In the genomic region with DNA sequence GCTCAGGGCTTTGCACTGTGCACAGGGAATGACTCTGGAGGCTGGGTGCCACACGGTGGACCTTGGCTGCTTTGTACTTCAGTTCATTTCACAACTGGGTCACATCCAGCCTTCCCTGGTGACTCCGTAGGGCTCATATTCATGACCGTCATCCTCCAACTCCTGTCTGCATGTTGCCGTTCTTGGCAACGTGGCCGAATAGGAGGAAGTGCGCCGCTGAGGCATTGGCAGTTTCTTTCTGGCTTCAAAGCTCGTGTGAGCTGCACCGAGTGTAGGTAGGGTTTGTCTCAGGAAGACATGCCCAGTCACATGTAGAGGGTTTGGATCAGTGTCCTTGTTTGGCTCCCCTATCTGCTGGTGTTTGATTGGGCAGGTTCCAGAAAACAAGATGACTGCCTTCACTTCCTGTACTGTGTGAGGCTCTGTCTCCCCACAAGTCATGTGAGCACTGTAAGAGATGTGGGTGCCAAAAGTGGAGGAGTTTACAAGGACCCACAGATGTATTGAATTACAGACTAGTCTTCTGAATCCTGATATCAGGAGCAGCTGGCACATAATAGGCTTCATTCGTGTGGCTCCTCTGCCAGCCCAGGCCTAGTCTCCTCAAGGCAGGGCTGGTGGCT, we compare ENCODE assay signal across 10 mouse cellular contexts.
DNase-seq lines count a peak whose midpoint lies in the region; ATAC-seq lines count a peak whose summit lies in the region.
"Had no signal": no experiment of that assay in that cellular context is flagged by ENCODE, and none has a peak within 500 bp of the region (broad histone marks: within the 10 kb centered on the region; RNA-seq: fewer than 3 reads in every experiment).

No protein-coding gene starts in this region.

- 45% methylated on average over 11 of the region's 11 CpGs for WGBS in liver, embryonic 15.5 days (ENCODE audit: insufficient replicate concordance)
- 67% methylated on average over 11 of the region's 11 CpGs for WGBS in liver, embryonic 12.5 days (ENCODE audit: insufficient replicate concordance)
- WGBS in heart, embryonic 12.5 days = 79% methylated on average over 11 of the region's 11 CpGs

- peak; percentile 48 for DNase-seq in adrenal gland, adult 8-10 months
- no peak for DNase-seq in adrenal gland, postnatal 25 days
- DNase-seq in left cerebral cortex, postnatal 36 days (ENCODE audit: low spot score in 2 of 2) = peak; percentile 54 to 59
- peak; percentile 81 for DNase-seq in telencephalon, adult 2 months (ENCODE audit: low read depth, low spot score)

- H3K36me3 ChIP-seq in liver, embryonic 15.5 days (replicated peaks) = no peaks in the 10 kb centered on the region
- H3K36me3 ChIP-seq in liver, embryonic 12.5 days = no peaks in the 10 kb centered on the region
- peaks cover 8% of the 10 kb centered on the region; the same call in 1 of the 2 replicates for H3K36me3 ChIP-seq in heart, embryonic 12.5 days
- H3K36me3 ChIP-seq: limb, embryonic 12.5 days had no signal

- peaks cover 72% of the 10 kb centered on the region for H3K4me1 ChIP-seq in liver, embryonic 15.5 days (replicated peaks)
- H3K4me1 ChIP-seq in liver, embryonic 12.5 days = peaks cover 64% of the 10 kb centered on the region
- peaks cover 94% of the 10 kb centered on the region for H3K4me1 ChIP-seq in heart, embryonic 12.5 days (replicated peaks)

- no peak overlapping the region for H3K27ac ChIP-seq in liver, embryonic 15.5 days (replicated peaks)
- H3K27ac ChIP-seq in liver, embryonic 12.5 days = no peak overlapping the region
- peak overlapping the region; percentile 58 for H3K27ac ChIP-seq in heart, embryonic 12.5 days (ENCODE audit: poor library complexity, severe bottlenecking)

- intact Hi-C loops in left cerebral cortex, postnatal 36 days (cut with DNase I) = no loop called here

- no peak overlapping the region for H3K9ac ChIP-seq in liver, embryonic 15.5 days
- no peak overlapping the region for H3K9ac ChIP-seq in liver, embryonic 12.5 days
- H3K9ac ChIP-seq in heart, embryonic 12.5 days = 0 out of 2 replicates have a peak overlapping the region, but pooled peaks have one; percentile 16
- H3K9ac ChIP-seq: limb, embryonic 12.5 days had no signal

- no peaks in the 10 kb centered on the region for H3K27me3 ChIP-seq in liver, embryonic 15.5 days
- H3K27me3 ChIP-seq in liver, embryonic 12.5 days (replicated peaks) = no peaks in the 10 kb centered on the region
- H3K27me3 ChIP-seq in heart, embryonic 12.5 days (replicated peaks) = no peaks in the 10 kb centered on the region
- H3K27me3 ChIP-seq: CH12.LX; limb, embryonic 12.5 days had no signal

- no peak overlapping the region for H3K4me2 ChIP-seq in liver, embryonic 15.5 days
- H3K4me2 ChIP-seq in liver, embryonic 12.5 days = no peak overlapping the region
- no peak overlapping the region for H3K4me2 ChIP-seq in heart, embryonic 12.5 days
- H3K4me2 ChIP-seq: limb, embryonic 12.5 days had no signal

- ATAC-seq in liver, embryonic 15.5 days (ENCODE audit: insufficient read depth) = peak; percentile 53; the same call in 1 of the 2 replicates
- ATAC-seq in liver, embryonic 12.5 days = no peak
- no peak for ATAC-seq in heart, embryonic 12.5 days (ENCODE audit: insufficient number of reproducible peaks, low FRiP score)
- no peak for ATAC-seq in erythroid progenitor cell, adult 5-6 weeks (replicated peaks; ENCODE audit: low FRiP score, poor library complexity, severe bottlenecking)

- no peak overlapping the region for H3K4me3 ChIP-seq in liver, embryonic 15.5 days (replicated peaks)
- H3K4me3 ChIP-seq in liver, embryonic 12.5 days = no peak overlapping the region
- no peak overlapping the region for H3K4me3 ChIP-seq in heart, embryonic 12.5 days
- H3K4me3 ChIP-seq: limb, embryonic 12.5 days had no signal

- no peaks in the 10 kb centered on the region for H3K9me3 ChIP-seq in liver, embryonic 15.5 days (replicated peaks)
- H3K9me3 ChIP-seq in liver, embryonic 12.5 days (replicated peaks) = no peaks in the 10 kb centered on the region
- H3K9me3 ChIP-seq in heart, embryonic 12.5 days (replicated peaks) = no peaks in the 10 kb centered on the region
- H3K9me3 ChIP-seq: limb, embryonic 12.5 days had no signal
